Mouse (Mus musculus) central nervous system, embryonic 14 days (tissue): ENCODE measurements around the gene Alad. TPM values are rescaled to one million over a fixed set of nuclear protein-coding genes. Genes with fewer than 3 reads are reported as not detected.

Experiments
- polyA plus RNA-seq: library from polyadenylated mRNA; depleted of rRNA; stranded (reverse); fragments of >200 nt; gene quantifications from 2 replicates; pipeline ENCODE4 v1.2.3, GENCODE M21; 2012; rRNA removed

Gene Alad
- 40.8 and 49.2 TPM in 2 replicates for polyA plus RNA-seq

DNA sequence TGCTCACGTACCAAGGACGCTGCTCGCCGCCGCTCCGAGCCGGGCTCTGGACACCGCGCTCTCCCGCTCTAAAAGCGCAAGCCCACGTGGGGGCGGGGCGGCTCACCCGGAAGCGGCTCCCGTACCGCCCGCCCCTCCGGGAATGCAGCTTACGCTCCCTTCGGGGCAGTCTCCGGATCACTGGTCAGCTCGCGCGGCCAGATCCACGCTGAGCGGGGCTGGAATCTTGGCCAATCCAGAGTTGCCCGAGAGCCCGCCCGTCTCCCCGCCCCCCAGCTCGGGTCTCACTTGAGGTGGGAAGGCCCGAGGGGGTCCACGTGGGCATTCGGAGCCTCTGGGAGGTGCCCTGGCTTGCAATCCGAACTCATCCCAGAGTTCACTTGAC lies at the start of gene Alad:
TSS of gene Alad (minus strand) at position 70 of the 385 bp plus-strand sequence.

DNA sequence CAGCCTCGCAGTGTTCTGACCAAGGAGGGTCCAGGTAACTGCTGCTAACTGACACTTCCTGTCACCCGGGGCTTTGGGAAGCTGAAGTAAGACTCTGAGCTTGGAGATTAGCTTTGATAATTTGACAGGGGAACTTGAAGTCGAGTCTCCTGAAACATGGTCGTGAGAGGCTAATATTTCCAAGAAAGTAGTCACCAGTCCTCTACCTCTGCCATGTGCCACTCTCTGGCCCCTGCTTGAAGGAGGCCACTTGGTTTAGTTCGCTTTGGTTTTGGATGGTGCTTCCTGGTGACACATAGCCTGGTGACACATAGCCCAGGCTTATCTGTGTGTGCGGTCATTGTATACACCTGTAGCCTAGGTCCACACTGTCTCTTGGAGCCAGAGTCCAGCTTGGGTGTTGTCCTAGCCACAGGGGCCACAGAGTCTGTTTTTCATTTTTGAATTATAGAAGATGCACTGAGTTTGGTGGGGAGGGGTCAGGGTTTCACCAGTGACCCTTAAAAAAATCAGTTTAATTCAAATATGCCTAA lies 40.1 kb upstream of the Alad start, which contains the start of gene Rgs3:
TSS of gene Rgs3 (plus strand) at position 51 of the 533 bp plus-strand sequence.

DNA sequence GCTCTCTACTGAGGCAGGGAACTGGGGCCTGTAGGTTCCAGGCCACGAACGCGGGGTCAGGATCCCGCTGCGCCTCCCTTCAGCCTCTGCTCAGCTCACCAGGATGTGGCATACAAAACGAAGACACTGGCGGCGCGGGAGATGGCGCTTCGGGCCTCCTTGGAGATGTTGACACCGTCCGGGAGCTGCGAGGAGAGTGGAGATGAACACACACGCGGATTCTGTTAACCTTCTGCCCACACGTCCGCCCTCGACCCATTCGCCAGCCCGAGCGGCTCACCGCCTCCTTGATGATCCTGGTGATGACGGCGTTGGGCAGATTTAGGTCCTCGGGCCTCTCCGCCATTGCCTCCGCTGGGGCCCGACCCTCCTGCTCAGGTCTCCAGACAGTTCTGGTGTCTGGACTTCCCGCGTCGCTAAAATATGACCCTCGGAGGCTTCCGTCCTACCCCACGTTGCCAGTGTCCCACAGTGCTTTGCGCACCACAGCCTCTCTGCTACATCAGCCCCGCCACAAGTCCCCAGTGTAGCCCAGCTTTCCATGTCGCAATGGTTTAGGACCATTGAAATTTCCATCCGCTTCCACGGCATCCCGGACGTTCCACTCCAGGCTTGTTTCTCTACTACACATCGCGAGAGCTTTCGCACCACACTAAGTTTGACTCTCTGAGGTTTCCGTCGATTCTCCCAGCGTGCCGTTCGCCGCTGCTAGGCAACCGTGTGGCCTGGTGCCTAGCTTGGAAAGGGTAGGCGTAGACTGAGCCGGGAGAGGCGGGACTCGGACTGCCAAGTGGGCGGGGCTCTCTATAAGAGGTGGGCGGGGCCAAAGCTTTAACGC lies 5.2 kb upstream of the Alad start, which contains the start of the genes Pole3 and 4933430I17Rik:
TSS of gene Pole3 (minus strand) at position 418 of the 838 bp plus-strand sequence.
TSS of gene 4933430I17Rik (plus strand) at position 719 of the 838 bp plus-strand sequence.

DNA sequence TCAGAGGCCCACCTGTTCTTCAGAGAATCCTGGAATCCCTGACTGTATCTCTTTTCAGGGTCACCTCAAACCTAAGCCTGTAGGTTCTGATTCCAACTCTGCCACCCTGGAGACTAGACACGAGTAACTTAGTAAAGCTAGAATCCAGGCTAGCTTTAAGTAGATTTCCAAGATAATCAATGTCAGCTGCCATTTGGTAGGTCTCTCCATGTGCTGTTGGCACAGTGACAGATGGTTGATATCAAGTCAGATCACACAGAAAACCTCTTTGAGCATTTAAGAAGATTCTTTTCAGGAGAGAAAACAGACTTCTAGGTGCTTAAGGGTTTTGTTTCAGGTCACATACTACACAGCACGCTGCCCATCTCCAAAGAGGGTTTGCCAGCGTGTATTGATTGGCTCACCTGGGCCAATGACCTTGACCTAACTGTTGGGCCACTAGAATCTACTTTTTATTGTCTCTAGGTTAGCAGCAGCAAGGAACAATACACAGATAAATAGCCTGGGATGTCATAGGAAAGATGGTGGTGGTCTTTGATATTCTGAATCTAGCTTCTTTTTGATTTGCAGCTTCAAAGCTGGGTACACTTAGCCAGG lies 16.2 kb downstream of the Alad start, which contains the start of gene Hdhd3:
TSS of gene Hdhd3 (minus strand) at position 94 of the 597 bp plus-strand sequence.

DNA sequence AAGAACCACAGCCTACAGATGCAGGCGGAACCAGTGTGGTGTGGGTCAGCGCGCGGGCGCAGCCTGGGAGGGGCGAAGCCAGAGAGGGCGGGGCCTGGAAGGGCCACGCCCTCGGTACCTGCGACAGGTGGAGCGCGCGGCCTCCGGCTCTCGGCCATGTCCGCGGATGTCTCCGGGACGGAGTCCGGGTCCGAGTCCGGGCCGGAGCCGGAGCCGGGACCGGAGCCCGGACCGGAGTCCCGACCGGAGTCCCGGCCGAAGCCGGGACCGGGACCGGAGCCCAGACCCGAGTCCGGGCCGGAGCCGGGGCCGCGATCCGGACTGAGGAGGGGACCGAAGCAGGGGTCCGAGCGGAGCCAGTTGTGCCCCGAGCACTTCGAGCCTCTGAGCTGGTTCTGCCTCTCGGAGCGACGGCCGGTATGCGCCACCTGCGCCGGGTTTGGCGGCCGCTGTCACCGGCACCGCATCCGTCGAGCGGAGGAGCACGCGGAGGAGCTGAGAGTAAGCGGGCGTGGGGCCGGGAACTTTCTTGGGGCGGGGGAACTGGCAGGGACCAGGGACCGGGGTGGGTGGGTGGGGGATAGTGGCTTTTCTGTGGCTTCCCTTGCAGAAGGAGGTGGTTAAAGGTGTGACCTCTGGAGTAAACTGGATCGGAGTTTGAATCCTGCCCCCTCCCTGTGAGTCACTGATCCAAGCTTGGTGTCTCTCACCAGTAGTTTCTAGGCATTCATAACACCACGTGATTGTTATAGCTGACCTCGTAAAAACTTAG lies 39.6 kb downstream of the Alad start, which contains the start of gene Bspry:
TSS of gene Bspry (plus strand) at position 117 of the 772 bp plus-strand sequence.

DNA sequence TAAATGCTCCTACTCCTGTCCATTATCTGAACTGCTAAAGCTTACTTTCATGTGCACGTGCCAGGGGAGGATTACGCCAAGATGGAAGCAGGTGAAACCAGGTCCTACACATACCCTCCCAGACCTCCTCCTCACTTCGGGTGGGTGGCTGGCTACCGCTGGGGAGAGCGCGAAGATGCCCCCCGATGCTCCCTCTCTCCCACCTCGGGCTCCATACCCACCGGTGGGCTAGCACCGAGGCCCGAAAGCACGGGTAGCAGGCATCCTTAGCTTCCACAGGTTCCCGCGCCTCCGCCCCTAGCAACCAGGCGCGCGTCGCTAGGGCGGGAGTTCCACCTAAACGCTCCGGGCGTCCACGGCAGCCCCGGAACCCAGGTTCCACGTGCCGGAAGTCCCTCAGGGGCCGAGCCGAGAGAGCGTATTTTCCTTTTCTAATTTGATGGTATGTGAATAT lies 49.1 kb downstream of the Alad start, which contains the start of gene Wdr31:
TSS of gene Wdr31 (minus strand) at position 299 of the 454 bp plus-strand sequence.

Other genes starting within 250 kb of the Alad start
- 22.2 and 23.2 TPM in 2 replicates for gene Fkbp15, start 159.4 kb downstream of the Alad start, polyA plus RNA-seq
- gene Slc31a1, start 159.2 kb downstream of the Alad start, polyA plus RNA-seq: 28.3 and 30.0 TPM in 2 replicates
- gene Cdc26, start 111.3 kb downstream of the Alad start, polyA plus RNA-seq: 104 and 108 TPM in 2 replicates
- gene Prpf4, start 111.1 kb downstream of the Alad start, polyA plus RNA-seq: 24.2 and 25.2 TPM in 2 replicates
- 0.84 and 0.88 TPM in 2 replicates for gene Rnf183, start 84.7 kb downstream of the Alad start, polyA plus RNA-seq
- 7.2 and 7.9 TPM in 2 replicates for gene Wdr31, start 49.0 kb downstream of the Alad start, polyA plus RNA-seq
- 0.39 and 1.6 TPM in 2 replicates for gene Bspry, start 39.9 kb downstream of the Alad start, polyA plus RNA-seq
- 5.9 and 6.4 TPM in 2 replicates for gene Hdhd3, start 16.5 kb downstream of the Alad start, polyA plus RNA-seq
- 49.2 and 57.0 TPM in 2 replicates for gene Pole3, start 5.2 kb upstream of the Alad start, polyA plus RNA-seq
- gene 4933430I17Rik, start 5.5 kb upstream of the Alad start, polyA plus RNA-seq: 1.1 TPM in 2 replicates
- 64.8 and 74.9 TPM in 2 replicates for gene Rgs3, start 39.9 kb upstream of the Alad start, polyA plus RNA-seq